Mouse (Mus musculus) layer of hippocampus, adult 9-11 months (tissue): ENCODE measurements around the gene Rbms3.

Experiments
- DNase-seq: peaks from one replicate; pipeline ENCODE4 v3.0.0; 2022

Rbms3 gene

DNA sequence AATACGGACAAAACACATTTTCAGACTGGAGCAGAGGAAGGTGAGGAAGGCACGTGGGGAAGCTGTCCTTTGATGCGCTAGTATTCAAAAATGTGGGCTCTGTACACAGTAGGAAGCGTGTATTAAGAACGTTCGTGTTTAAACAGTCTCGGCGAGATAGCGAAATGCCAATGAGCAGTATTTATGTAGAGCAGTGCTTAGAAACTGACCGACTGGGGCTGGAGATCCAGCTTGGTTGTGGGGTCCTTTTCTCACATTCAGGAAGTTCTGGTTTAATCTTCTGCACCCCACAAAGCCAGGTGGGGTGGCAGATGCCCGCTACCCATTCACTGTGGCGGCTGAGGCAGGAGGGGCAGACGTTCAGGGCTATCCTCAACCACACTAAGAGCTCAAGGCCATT is 153.0 kb downstream of the Rbms3 start:
- no peak for DNase-seq

DNA sequence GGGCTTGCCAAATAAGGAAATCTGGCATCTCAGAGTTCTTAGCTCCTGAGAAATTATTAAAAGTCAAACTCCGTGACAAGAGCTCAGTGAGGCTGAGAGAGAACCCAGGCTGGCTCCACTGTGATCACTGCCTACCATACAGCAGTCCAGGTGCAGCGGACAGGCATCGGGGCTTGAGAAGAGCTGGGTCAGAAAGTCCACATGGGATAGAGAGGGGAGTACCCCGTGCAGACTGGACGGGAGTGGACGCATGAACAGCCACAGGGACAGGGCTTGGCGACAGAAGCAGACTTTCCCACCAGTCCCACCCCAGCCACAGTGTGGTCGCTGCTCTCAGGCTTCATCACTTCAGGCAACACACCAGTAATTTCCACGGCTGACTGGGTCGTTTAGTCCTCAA is 176.9 kb downstream of the Rbms3 start:
- DNase-seq = no peak

GRCm38 (mm10) chr9:117442611-117443010 is 187.1 kb downstream of the Rbms3 start:
- no peak for DNase-seq

DNA sequence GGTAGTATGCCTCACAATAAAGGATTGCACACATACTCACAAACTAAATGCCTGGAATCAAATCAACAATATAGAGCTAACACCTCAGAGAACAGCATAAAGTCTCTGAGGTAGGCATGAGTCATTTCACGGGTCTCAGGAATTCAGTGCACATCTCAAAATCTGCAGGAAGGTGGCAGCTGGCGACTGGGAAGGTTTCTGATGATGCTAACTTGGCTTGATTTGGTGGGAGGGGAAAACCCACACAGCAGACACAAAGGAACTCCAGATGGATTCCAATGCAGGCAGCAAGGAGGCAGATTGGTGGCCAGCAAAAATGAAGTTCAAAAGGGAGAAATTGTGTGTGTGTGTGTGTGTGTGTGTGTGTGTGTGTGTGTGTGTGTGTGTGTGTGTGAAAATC is 193.9 kb downstream of the Rbms3 start:
- peak; percentile 43 for DNase-seq

- DNase-seq = no peak
Observed at GRCm38 (mm10) chr9:117430670-117431069, 199.0 kb downstream of the Rbms3 start.

DNA sequence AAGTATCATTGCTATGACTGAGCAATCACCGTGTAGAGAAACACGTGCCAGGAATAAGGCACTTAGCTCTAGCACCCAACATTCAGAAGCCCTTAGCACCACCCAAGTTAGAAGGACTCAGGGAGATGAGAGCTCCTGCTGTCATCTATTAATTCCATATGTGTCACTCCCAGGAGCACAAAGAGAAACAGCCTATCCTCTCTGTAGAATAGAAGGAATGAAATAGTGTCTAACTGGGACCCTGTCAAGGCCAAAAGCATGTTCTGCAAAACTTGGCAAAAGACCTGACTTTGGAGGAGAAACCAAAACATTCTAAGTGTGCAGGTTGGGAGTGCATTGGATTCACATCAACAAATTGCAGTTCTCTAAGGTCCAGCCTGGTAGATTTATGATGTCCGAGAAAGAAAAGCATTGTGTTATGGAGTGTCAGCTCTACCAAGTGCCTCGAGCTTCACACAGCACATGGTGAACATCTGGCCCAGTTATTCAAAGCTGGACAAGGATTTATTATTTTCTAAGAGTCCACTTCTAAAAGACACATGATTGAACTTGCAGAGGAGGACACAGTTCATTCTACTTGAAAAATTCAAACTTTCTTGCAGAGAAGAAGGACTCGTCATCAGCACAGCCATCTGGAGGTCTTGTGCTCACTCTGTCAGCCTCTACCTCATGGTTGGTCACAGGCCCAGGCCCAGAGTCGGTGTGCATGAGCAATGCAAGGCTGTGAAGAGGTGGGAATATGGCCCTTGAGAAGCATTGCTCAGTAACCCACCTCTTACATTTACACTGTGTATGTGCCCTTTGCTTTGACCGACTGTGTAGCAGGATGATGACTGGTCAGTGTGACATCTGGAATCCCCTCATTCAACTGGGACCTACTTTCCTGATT is 200.3 kb downstream of the Rbms3 start:
- no peak for DNase-seq

- no peak for DNase-seq
Observed at GRCm38 (mm10) chr9:117423259-117423658, 206.5 kb downstream of the Rbms3 start.

DNA sequence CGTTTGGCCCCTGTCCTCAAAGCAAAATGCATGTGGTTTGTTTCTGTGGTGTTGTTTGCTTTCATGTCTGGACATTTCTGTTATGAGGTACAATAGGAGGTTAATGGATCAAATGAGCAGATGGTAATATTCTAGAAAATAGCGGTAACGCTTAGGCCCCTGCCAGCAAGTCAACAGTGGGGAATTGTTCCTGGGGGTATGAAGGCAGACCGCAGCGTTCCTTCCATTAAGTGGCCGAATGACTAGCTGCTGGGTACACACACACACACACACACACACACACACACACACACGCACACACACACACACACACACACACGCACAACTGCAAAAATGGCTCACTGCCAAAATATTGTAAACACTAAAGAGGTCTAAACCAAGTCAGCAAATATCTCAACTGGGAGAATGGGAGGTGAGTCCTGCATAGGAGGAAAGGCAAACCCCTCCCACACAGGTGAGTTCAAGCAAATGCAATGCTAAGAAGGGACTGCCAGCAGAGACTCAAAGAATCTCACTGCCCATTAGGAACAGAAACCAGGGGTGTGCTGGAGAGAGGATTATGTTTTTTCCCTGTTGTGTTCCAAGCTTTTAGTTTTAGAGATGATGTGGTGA is 209.7 kb downstream of the Rbms3 start:
- DNase-seq = no peak

DNA sequence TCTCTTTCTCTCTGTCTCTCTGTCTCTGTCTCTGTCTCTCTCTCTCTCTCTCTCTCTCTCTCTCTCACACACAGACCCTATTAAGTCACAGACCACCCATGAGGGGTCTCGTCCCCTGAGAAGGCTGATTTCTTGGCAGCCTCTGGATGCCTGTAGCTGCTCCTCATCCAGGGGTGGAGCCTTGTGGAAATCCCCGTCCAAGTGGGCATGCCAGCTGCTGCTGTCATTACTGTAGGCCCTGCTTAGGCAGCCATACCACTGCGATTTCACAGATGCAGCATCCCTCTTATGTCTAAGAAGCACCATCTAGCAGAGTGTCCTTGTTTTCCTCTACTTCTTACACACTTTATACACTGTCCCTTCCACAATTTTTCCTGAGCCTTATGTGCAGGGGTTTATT is 216.5 kb downstream of the Rbms3 start:
- no peak for DNase-seq

DNA sequence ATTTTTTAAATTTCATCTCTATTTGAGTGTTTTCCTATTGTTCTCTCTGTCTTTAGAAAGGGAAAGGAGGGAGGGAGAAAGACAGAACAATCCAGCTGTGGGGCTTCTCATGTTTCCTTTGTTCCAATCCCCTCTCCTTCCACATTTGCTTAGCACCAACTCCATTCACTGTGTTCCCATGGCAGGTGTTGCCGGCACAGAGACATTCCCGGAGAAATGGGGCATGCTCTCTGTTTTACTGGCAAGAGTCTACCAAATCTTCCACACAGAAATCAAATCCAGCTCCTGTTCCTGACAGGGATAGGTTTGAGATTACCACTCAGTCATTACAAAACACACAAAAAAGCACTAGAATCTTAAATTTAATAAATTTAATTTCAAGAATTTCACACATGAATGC is 217.1 kb downstream of the Rbms3 start:
- DNase-seq = no peak

GRCm38 (mm10) chr9:117404621-117405020 is 225.1 kb downstream of the Rbms3 start:
- DNase-seq = no peak

GRCm38 (mm10) chr9:117400262-117400671 is 229.4 kb downstream of the Rbms3 start:
- no peak for DNase-seq

DNA sequence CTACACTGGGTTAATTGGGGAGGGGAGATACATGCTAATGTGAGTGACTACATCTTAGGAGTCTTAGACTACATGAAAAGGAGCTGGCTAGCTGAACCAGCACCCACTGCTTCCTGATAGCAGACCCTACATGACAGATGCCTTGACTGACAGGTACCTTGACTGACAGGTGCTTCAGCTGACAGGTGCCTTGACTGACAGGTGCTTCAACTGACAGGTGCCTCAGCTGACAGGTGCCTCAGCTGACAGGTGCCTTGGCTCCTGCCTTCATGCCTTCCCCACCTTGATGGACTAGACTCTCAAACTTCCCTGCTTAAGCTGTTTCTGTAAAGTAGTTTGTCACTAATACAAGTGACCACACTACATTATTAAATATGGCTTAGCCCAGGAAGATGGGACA is 232.6 kb downstream of the Rbms3 start:
- no peak for DNase-seq

GRCm38 (mm10) chr9:117396586-117396985 is 233.1 kb downstream of the Rbms3 start:
- no peak for DNase-seq

DNA sequence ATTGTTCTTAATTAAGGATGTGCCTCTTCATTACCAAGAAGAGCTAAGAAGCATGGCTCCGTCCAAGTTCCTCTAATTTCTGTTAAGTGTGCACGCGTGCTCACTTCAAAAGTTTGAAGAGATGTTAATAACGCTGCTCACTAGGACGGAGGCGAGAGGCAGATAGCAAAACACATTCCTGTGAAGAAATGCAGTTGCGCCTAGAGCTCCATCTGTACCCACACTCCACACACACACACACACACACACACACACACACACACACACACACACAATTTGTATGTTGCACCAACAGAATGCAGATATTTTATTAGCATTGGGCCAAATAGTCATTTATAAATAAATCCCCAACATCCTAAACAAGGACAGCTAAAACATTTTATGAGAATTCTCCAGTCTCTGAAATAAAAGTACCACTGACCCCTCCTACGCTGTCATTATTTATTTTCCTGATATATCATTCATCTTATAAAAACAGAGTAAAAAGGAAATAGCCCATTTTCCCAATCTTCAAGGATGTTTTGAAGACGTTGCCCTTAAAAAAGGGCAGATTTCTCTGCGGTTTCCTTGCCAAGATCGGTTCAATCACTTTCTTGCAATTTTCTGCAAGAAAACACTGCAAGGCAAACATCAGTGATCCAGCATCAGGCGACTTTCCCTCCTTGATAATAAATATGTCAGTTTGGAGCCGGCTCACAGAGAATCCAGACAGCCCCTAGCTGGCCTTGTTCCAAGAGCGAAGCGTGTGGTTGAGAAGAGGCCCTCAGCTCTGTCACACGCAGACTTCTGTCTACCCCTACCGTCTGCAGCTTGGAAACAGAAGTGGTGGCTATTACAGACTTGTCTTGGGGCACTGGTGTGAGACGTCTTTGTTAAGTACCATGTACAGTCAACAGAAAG is 235.8 kb downstream of the Rbms3 start:
- DNase-seq = no peak

DNA sequence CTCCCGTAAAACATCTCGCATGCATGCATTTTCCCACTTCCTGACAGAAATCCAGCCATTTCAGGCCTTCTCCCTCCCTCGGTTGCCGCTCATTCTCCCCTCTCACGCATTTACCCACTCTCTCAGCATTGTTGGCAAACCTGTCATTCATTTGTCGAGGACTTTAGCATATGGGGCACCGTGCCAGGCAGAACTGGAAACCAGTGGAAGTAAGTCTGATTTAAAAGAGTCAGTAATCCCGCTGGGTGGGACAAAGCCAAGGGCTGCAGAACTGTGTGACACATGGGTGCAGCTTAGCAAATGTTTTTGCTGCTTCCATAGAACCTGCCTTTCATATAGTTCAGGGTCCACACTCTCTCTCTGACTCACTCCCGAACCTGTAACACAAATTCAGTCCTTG is 241.7 kb downstream of the Rbms3 start:
- DNase-seq = no peak

- DNase-seq = no peak
Observed at GRCm38 (mm10) chr9:117380876-117381275, 248.8 kb downstream of the Rbms3 start.

DNA sequence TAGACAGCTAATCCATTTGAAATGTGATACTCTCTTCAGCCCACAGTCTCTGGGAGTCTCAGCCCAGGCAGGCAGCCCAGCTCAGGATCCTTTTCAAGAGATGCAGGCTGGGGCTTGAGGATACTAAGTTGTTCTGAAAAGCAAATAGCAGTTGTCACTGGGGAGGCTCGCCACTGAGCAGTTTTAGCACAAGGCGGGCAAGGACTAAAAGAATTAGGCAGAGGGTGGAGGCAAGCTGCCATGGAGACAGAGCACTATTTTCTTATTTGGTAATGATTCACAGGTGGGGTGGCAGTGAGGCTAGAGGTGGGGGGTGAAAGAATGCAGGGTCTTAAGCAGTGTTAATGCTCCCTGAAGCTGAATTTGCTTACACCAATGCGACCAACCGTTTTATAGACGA is 249.6 kb downstream of the Rbms3 start:
- DNase-seq = no peak

GRCm38 (mm10) chr9:117379448-117379983 is 250.2 kb downstream of the Rbms3 start:
- no peak for DNase-seq

- no peak for DNase-seq
Observed at GRCm38 (mm10) chr9:117378131-117378890, 251.4 kb downstream of the Rbms3 start.

- DNase-seq = no peak
Observed at GRCm38 (mm10) chr9:117375776-117376175, 253.9 kb downstream of the Rbms3 start.

- DNase-seq = no peak
Observed at GRCm38 (mm10) chr9:117373164-117373741, 256.5 kb downstream of the Rbms3 start.
